Mouse (Mus musculus) heart, postnatal 0 days (tissue): ENCODE data around the gene Gm9821. TPM values are rescaled to one million over a fixed set of nuclear protein-coding genes. Genes with fewer than 3 reads are reported as not detected.

ENCODE experiments used
- ATAC-seq: fragments of 200-750 bp; cut with Nextera tagmentation; 2 replicates; pipeline ENCODE4 v1.8.0; 2017; ENCODE audit warnings: low read depth, moderate number of reproducible peaks, moderate library complexity; ENCODE audit not compliant: insufficient read depth
- DNase-seq: peaks from one replicate; pipeline ENCODE4 v3.0.0-alpha.2; 2016; ENCODE audit warnings: low spot score
- H3K27ac ChIP-seq: fragments of 300-500 bp; sonication (generic); 2 replicates; pipeline ENCODE4 v1.5.1; 2014; ENCODE audit warnings: low read depth, mild to moderate bottlenecking
- H3K27me3 ChIP-seq: fragments of 300-500 bp; sonication (generic); 2 replicates; pipeline ENCODE4 v1.6.1; 2014; ENCODE audit warnings: low read length, mixed read lengths; ENCODE audit not compliant: control insufficient read depth, insufficient read depth
- H3K36me3 ChIP-seq: fragments of 300-500 bp; sonication (generic); replicated peaks from 2 replicates; pipeline ENCODE4 v1.6.1; 2014; ENCODE audit warnings: low read length, mixed read lengths; ENCODE audit not compliant: control insufficient read depth, insufficient read depth
- H3K4me1 ChIP-seq: fragments of 300-500 bp; sonication (generic); 2 replicates; pipeline ENCODE4 v1.6.1; 2014; ENCODE audit warnings: antibody characterized with exemption; ENCODE audit not compliant: control insufficient read depth, insufficient read depth
- H3K4me2 ChIP-seq: fragments of 300-500 bp; sonication (generic); 2 replicates; pipeline ENCODE4 v1.6.1; 2014; ENCODE audit warnings: low read depth, mild to moderate bottlenecking, low read length, moderate library complexity
- H3K4me3 ChIP-seq: fragments of 300-500 bp; sonication (generic); 2 replicates; pipeline ENCODE4 v1.5.1; 2014; ENCODE audit warnings: low read depth, low read length
- H3K9ac ChIP-seq: fragments of 300-500 bp; sonication (generic); replicated peaks from 2 replicates; pipeline ENCODE4 v1.6.1; 2014; ENCODE audit warnings: low read depth, low read length, mixed read lengths
- H3K9me3 ChIP-seq: fragments of 300-500 bp; sonication (generic); replicated peaks from 2 replicates; pipeline ENCODE4 v1.6.1; 2016; ENCODE audit warnings: low read length; ENCODE audit not compliant: control insufficient read depth
- CTCF ChIP-seq: IDR thresholded peaks from 2 replicates; pipeline ENCODE4 v1.5.1; 2016; ENCODE audit warnings: antibody characterized with exemption, control low read depth, low read depth
- EP300 ChIP-seq: IDR thresholded peaks from 2 replicates; pipeline ENCODE4 v1.6.1; 2016; ENCODE audit warnings: antibody characterized with exemption, low read depth
- WGBS: fragments of 180-500 bp; shearing (Covaris S2); extraction: QIAGEN DNeasy Blood & Tissue Kit; methylation state at CpG from one replicate; pipeline ENCODE4 v1.1.7; 2014; 5-methylcytosine and 5-hydroxymethylcytosine counted together
- microRNA-seq: library from miRNA; unstranded; fragments of <30 nt; microRNA quantifications from one replicate; pipeline ENCODE4, GENCODE M21; 2016
- polyA plus RNA-seq: library from polyadenylated mRNA; unstranded; fragments of >200 nt; fragmentation: Nextera tagmentation; extraction: Ambion mirVana; gene quantifications from 2 replicates; pipeline ENCODE4 v1.2.1, GENCODE M21; 2015
- total RNA-seq: library from RNA; depleted of rRNA; stranded (reverse); fragments of >200 nt; gene quantifications from 2 replicates; pipeline ENCODE4 v1.2.3, GENCODE M21; 2014; ENCODE audit warnings: low replicate concordance; rRNA removed

The Gm9821 gene
- total and polyA plus RNA-seq, 2 experiments from 2014 or later: 0.89 TPM; not detected in 1

DNA sequence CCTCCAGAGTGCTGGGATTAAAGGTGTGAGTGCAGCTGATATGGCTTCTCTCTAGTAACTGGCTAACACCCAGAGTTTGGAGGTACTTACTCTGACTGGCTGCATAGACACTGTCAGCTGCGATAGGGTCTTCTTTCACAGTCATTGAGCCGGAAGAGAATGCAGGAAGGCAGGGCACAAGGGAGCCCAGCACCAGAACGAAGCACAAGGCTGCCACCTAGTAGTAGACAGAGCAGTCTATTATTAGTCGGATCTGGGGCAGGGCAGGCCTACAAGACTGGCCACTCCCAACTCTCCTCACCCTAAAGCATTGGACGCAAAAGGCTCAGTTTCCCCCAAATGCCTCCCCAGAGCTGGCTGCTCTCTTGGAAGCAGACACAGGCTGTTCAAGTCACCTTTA is 40.6 kb downstream of the Gm9821 start:
- 13% methylated on average over 5 of the region's 5 CpGs for WGBS
- peaks cover 10% of the 10 kb centered on the region for H3K4me1 ChIP-seq
- H3K27me3 ChIP-seq: no peaks in the 10 kb centered on the region
- H3K4me2 ChIP-seq: no peak overlapping the region
- H3K4me3 ChIP-seq: no peak overlapping the region
- peak; percentile 48 for TF ChIP-seq CTCF
- TF ChIP-seq EP300: no peak
- DNase-seq (no peak), ATAC-seq (peak; percentile 34; the same call in 1 of the 2 replicates)
- H3K9me3 ChIP-seq: no peaks in the 10 kb centered on the region
- H3K36me3 ChIP-seq: 0 out of 2 replicates have a peak, but pooled peaks cover 3% of the 10 kb centered on the region
- H3K9ac ChIP-seq: no peak overlapping the region
- H3K27ac ChIP-seq: no peak overlapping the region; the same call in 1 of the 2 replicates

DNA sequence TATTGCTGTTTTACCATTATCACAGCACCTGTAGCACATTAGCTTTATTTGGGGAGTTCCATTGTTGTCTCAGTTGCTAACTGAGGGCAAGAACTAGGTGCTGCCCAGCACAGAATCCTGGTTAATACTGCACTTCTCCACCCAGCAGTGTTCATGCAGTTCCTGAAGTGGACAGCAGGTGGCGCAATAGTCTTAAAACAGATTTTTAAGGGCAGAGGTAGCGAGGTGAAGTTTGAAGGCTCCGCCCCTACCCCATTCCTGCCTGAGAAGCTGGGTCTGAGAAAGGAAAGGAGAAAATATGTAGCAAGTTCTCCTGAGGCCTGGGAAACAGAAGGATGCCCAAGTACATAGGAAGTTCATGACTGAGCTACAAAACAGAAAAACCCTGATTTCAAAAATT is 42.0 kb downstream of the Gm9821 start:
- H3K36me3 ChIP-seq: 0 out of 2 replicates have a peak, but pooled peaks cover 3% of the 10 kb centered on the region
- TF ChIP-seq EP300 (no peak), CTCF (peak; percentile 94)
- no peaks in the 10 kb centered on the region for H3K27me3 ChIP-seq
- WGBS: 1% methylated on average over 3 of the region's 3 CpGs
- H3K27ac ChIP-seq: no peak overlapping the region
- peak; percentile 60 for DNase-seq
- no peak; the same call in 1 of the 2 replicates for ATAC-seq
- no peak overlapping the region for H3K4me2 ChIP-seq
- no peak overlapping the region for H3K4me3 ChIP-seq
- peaks cover 10% of the 10 kb centered on the region for H3K4me1 ChIP-seq
- H3K9ac ChIP-seq: no peak overlapping the region
- no peaks in the 10 kb centered on the region for H3K9me3 ChIP-seq

DNA sequence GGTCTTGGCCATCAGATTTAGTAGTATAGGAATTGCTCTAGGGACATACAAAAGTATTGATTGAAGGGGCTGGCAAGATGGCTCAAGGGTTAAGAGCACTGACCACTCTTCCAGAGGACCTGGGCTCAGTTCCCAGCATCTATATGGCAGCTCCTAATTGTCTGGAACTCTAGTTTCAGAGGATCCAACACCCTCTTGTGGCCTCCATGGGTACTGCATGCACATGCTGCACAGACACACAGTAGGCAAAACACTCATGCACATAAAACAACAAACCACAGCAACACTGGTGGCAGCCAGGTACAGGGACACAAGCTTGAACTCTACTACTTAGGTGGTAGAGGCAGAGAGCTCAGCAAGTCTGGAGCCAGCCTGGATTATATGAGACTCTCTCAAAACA is 44.2 kb downstream of the Gm9821 start:
- no peak for ATAC-seq
- TF ChIP-seq CTCF: peak; percentile 15; the same call in 1 of the 2 replicates
- no peak for TF ChIP-seq EP300

DNA sequence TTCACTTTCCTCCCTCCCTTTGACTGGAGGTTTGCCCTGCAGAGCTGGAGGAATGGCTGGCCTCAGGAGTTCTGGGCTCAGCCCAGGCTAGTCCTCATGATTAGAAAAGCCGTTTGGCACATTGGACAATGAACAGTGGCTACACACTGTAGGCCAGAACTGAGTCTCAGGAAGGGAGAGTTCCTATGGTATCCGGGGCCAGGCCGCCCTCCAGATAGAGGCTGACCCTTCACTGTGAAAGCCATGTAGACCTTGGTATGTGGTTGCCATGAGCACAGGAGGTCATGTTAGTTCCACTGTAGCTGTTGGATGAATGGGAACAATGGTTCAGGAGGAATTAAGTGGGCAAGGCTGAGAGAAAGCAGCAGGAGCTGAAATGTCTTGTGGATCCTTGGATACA is 47.9 kb downstream of the Gm9821 start:
- Histone ChIP-seq H3K9me3 (no peaks in the 10 kb centered on the region), H3K27me3 (no peaks in the 10 kb centered on the region), H3K27ac (no peak overlapping the region), H3K4me3 (no peak overlapping the region), H3K4me2 (no peak overlapping the region), H3K4me1 (no peaks in the 10 kb centered on the region), H3K36me3 (0 out of 2 replicates have a peak, but pooled peaks cover 3% of the 10 kb centered on the region), H3K9ac (no peak overlapping the region)
- ATAC-seq (no peak), DNase-seq (no peak)
- WGBS: 68% methylated on average over 3 of the region's 3 CpGs
- TF ChIP-seq EP300 (no peak), CTCF (no peak)

More for the DNA sequence above, 44.2 kb downstream of the Gm9821 start:
- Histone ChIP-seq H3K27me3 (no peaks in the 10 kb centered on the region), H3K9me3 (no peaks in the 10 kb centered on the region), H3K4me3 (no peak overlapping the region), H3K4me2 (no peak overlapping the region), H3K9ac (no peak overlapping the region), H3K36me3 (0 out of 2 replicates have a peak, but pooled peaks cover 3% of the 10 kb centered on the region), H3K4me1 (peaks cover 4% of the 10 kb centered on the region; the same call in 1 of the 2 replicates), H3K27ac (no peak overlapping the region)
- DNase-seq: no peak

DNA sequence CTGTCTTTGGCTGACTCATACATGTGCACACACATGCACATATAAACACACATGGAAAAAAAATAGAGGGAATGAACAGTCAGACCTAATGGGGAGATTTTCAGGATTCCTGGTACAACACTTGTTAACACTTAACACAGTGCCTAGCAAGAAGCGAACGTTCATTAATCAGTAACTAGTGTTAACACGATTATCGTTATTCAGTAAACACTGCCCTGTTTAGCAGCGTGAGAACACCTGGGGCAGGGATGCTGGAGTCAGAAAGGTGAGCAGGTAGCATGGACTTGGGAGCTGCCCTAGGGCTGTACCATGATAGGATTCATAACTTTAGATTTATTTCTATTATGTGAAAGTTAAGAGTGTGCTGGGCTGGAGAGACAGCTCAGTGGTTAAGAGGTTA is 50.5 kb downstream of the Gm9821 start:
- H3K4me3 ChIP-seq: no peak overlapping the region
- H3K9ac ChIP-seq: no peak overlapping the region
- no peak overlapping the region for H3K4me2 ChIP-seq
- H3K9me3 ChIP-seq: no peaks in the 10 kb centered on the region
- no peak overlapping the region for H3K27ac ChIP-seq
- H3K27me3 ChIP-seq: no peaks in the 10 kb centered on the region
- no peaks in the 10 kb centered on the region for H3K4me1 ChIP-seq
- no peaks in the 10 kb centered on the region for H3K36me3 ChIP-seq
- TF ChIP-seq EP300: no peak
- TF ChIP-seq CTCF: no peak
- WGBS: 88% methylated on average over 5 of the region's 5 CpGs
- no peak for DNase-seq
- ATAC-seq: no peak

Small RNAs within 50 kb of the gene (microRNA-seq; reads per million reads assigned to microRNA genes)
- gene Mir6999: not detected

Other genes starting within 250 kb of the Gm9821 start
- 18.2 and 30.6 TPM in 2 replicates for gene Atg13, start 235.1 kb upstream of the Gm9821 start, total RNA-seq
- gene Atg13, start 235.1 kb upstream of the Gm9821 start, polyA plus RNA-seq: 19.8 and 21.2 TPM in 2 replicates
- 6.3 and 27.6 TPM in 2 replicates for gene Harbi1, start 234.9 kb upstream of the Gm9821 start, total RNA-seq
- gene Harbi1, start 234.9 kb upstream of the Gm9821 start, polyA plus RNA-seq: 10.0 and 11.1 TPM in 2 replicates
- gene Ambra1, start 215.6 kb upstream of the Gm9821 start, total RNA-seq: 14.8 and 23.0 TPM in 2 replicates
- 5.5 and 6.0 TPM in 2 replicates for gene Ambra1, start 215.6 kb upstream of the Gm9821 start, polyA plus RNA-seq
- 0.27 TPM in 1 of 2 replicates, not detected in the other for gene Chrm4, start 18.5 kb upstream of the Gm9821 start, total RNA-seq
- gene Chrm4, start 18.5 kb upstream of the Gm9821 start, polyA plus RNA-seq: not detected in 2 replicates
- gene Mdk, start 13.4 kb upstream of the Gm9821 start, total RNA-seq: 18.5 and 48.2 TPM in 2 replicates
- gene Mdk, start 13.4 kb upstream of the Gm9821 start, polyA plus RNA-seq: 100 and 119 TPM in 2 replicates
- gene Dgkz, start 30.2 kb downstream of the Gm9821 start, total RNA-seq: 77.0 and 77.9 TPM in 2 replicates
- gene Dgkz, start 30.2 kb downstream of the Gm9821 start, polyA plus RNA-seq: 24.0 and 26.2 TPM in 2 replicates
- gene Creb3l1, start 78.8 kb downstream of the Gm9821 start, total RNA-seq: 3.8 and 6.7 TPM in 2 replicates
- 4.1 and 4.2 TPM in 2 replicates for gene Creb3l1, start 78.8 kb downstream of the Gm9821 start, polyA plus RNA-seq
- gene Phf21a, start 147.4 kb downstream of the Gm9821 start, total RNA-seq: 41.0 and 60.2 TPM in 2 replicates
- 8.8 and 9.9 TPM in 2 replicates for gene Phf21a, start 147.4 kb downstream of the Gm9821 start, polyA plus RNA-seq